Mouse (Mus musculus): Measurements from ENCODE around the gene Rbm24. TPM values are rescaled to one million over a fixed set of nuclear protein-coding genes. Genes with fewer than 3 reads are reported as not detected.

Gene Rbm24
- 0.13 and 0.63 TPM in 2 replicates for polyA plus RNA-seq (2016; fragmentation: Nextera tagmentation; extraction: Ambion mirVana)

GRCm38 (mm10) chr13:46418141-46418601, at the start of gene Rbm24:
TSS of gene Rbm24 (plus strand) at chr13:46418434.
- no peak within 1 kb of the TSS for H3K27ac ChIP-seq
- H3K4me2 ChIP-seq = peak within 1 kb of the TSS; percentile 73
- H3K4me3 ChIP-seq = peak within 1 kb of the TSS; percentile 52
- peaks cover 42% of the 10 kb centered on the region for H3K27me3 ChIP-seq (replicated peaks)
- no peaks in the 10 kb centered on the region for H3K4me1 ChIP-seq
- no peaks in the 10 kb centered on the region for H3K9me3 ChIP-seq (replicated peaks)
- H3K9ac ChIP-seq = no peak within 1 kb of the TSS
- ATAC-seq = no peak
- no peaks in the 10 kb centered on the region for H3K36me3 ChIP-seq
- WGBS (ENCODE audit: insufficient replicate concordance) = under 1% methylated on average over 39 of the region's 41 CpGs

- Histone ChIP-seq H3K27me3 (replicated peaks) (no peaks in the 10 kb centered on the region), H3K36me3 (no peaks in the 10 kb centered on the region), H3K4me3 (no peak overlapping the region), H3K4me2 (no peak overlapping the region), H3K27ac (no peak overlapping the region), H3K9me3 (replicated peaks) (no peaks in the 10 kb centered on the region), H3K4me1 (no peaks in the 10 kb centered on the region), H3K9ac (no peak overlapping the region)
- 31% methylated on average over 7 of the region's 7 CpGs for WGBS (ENCODE audit: insufficient replicate concordance)
- no peak for ATAC-seq
Observed at GRCm38 (mm10) chr13:46372884-46373283, 45.4 kb upstream of the Rbm24 start.

- WGBS (ENCODE audit: insufficient replicate concordance) = 83% methylated on average over 1 of the region's 1 CpGs
- H3K4me1 ChIP-seq = no peaks in the 10 kb centered on the region
- no peaks in the 10 kb centered on the region for H3K36me3 ChIP-seq
- ATAC-seq = no peak
- no peaks in the 10 kb centered on the region for H3K9me3 ChIP-seq (replicated peaks)
- H3K27ac ChIP-seq = no peak overlapping the region
- no peak overlapping the region for H3K9ac ChIP-seq
- no peaks in the 10 kb centered on the region for H3K27me3 ChIP-seq (replicated peaks)
- H3K4me3 ChIP-seq = no peak overlapping the region
- no peak overlapping the region for H3K4me2 ChIP-seq
Observed at GRCm38 (mm10) chr13:46375371-46375770, 42.9 kb upstream of the Rbm24 start.

- no peaks in the 10 kb centered on the region for H3K9me3 ChIP-seq (replicated peaks)
- WGBS (ENCODE audit: insufficient replicate concordance) = 75% methylated on average over 8 of the region's 8 CpGs
- H3K27ac ChIP-seq = no peak overlapping the region
- H3K4me2 ChIP-seq = no peak overlapping the region
- H3K4me1 ChIP-seq = no peaks in the 10 kb centered on the region
- no peak overlapping the region for H3K4me3 ChIP-seq
- no peaks in the 10 kb centered on the region for H3K36me3 ChIP-seq
- no peak for ATAC-seq
- no peaks in the 10 kb centered on the region for H3K27me3 ChIP-seq (replicated peaks)
- no peak overlapping the region for H3K9ac ChIP-seq
Observed at GRCm38 (mm10) chr13:46387396-46387795, 30.8 kb upstream of the Rbm24 start.

GRCm38 (mm10) chr13:46391654-46392053, 26.6 kb upstream of the Rbm24 start:
- Histone ChIP-seq H3K9me3 (replicated peaks) (no peaks in the 10 kb centered on the region), H3K9ac (no peak overlapping the region), H3K4me1 (no peaks in the 10 kb centered on the region), H3K36me3 (no peaks in the 10 kb centered on the region), H3K4me2 (no peak overlapping the region), H3K4me3 (no peak overlapping the region), H3K27me3 (replicated peaks) (no peaks in the 10 kb centered on the region), H3K27ac (no peak overlapping the region)
- WGBS (ENCODE audit: insufficient replicate concordance) = 65% methylated on average over 1 of the region's 1 CpGs
- ATAC-seq = no peak

GRCm38 (mm10) chr13:46392893-46393292, 25.3 kb upstream of the Rbm24 start:
- Histone ChIP-seq H3K27me3 (replicated peaks) (no peaks in the 10 kb centered on the region), H3K27ac (no peak overlapping the region), H3K4me1 (no peaks in the 10 kb centered on the region), H3K4me3 (no peak overlapping the region), H3K9ac (no peak overlapping the region), H3K36me3 (no peaks in the 10 kb centered on the region), H3K9me3 (replicated peaks) (no peaks in the 10 kb centered on the region), H3K4me2 (no peak overlapping the region)
- WGBS (ENCODE audit: insufficient replicate concordance) = 49% methylated on average over 4 of the region's 4 CpGs
- ATAC-seq = no peak

GRCm38 (mm10) chr13:46393936-46394335, 24.3 kb upstream of the Rbm24 start:
- no peak for ATAC-seq
- H3K27me3 ChIP-seq (replicated peaks) = no peaks in the 10 kb centered on the region
- no peak overlapping the region for H3K4me3 ChIP-seq
- H3K9me3 ChIP-seq (replicated peaks) = no peaks in the 10 kb centered on the region
- 57% methylated on average over 2 of the region's 2 CpGs for WGBS (ENCODE audit: insufficient replicate concordance)
- H3K36me3 ChIP-seq = no peaks in the 10 kb centered on the region
- H3K4me1 ChIP-seq = no peaks in the 10 kb centered on the region
- H3K27ac ChIP-seq = no peak overlapping the region
- no peak overlapping the region for H3K4me2 ChIP-seq
- H3K9ac ChIP-seq = no peak overlapping the region

- Histone ChIP-seq H3K9me3 (replicated peaks) (no peaks in the 10 kb centered on the region), H3K27ac (no peak overlapping the region), H3K4me3 (no peak overlapping the region), H3K4me2 (no peak overlapping the region), H3K36me3 (no peaks in the 10 kb centered on the region), H3K9ac (no peak overlapping the region), H3K4me1 (no peaks in the 10 kb centered on the region), H3K27me3 (replicated peaks) (no peaks in the 10 kb centered on the region)
- no peak for ATAC-seq
- WGBS (ENCODE audit: insufficient replicate concordance) = 50% methylated on average over 3 of the region's 3 CpGs
Observed at GRCm38 (mm10) chr13:46397235-46397634, 21.0 kb upstream of the Rbm24 start.

GRCm38 (mm10) chr13:46407151-46407550, 11.1 kb upstream of the Rbm24 start:
- Histone ChIP-seq H3K4me1 (no peaks in the 10 kb centered on the region), H3K9me3 (replicated peaks) (no peaks in the 10 kb centered on the region), H3K9ac (no peak overlapping the region), H3K27ac (no peak overlapping the region), H3K27me3 (replicated peaks) (no peaks in the 10 kb centered on the region), H3K4me2 (no peak overlapping the region), H3K4me3 (no peak overlapping the region), H3K36me3 (no peaks in the 10 kb centered on the region)
- no peak for ATAC-seq
- 71% methylated on average over 1 of the region's 1 CpGs for WGBS (ENCODE audit: insufficient replicate concordance)

GRCm38 (mm10) chr13:46412247-46412646, 6.0 kb upstream of the Rbm24 start:
- ATAC-seq = no peak
- Histone ChIP-seq H3K36me3 (no peaks in the 10 kb centered on the region), H3K9ac (no peak overlapping the region), H3K9me3 (replicated peaks) (no peaks in the 10 kb centered on the region), H3K27me3 (replicated peaks) (peaks cover 7% of the 10 kb centered on the region), H3K4me3 (no peak overlapping the region), H3K4me2 (no peak overlapping the region), H3K4me1 (no peaks in the 10 kb centered on the region), H3K27ac (no peak overlapping the region)

GRCm38 (mm10) chr13:46413588-46413987, 4.6 kb upstream of the Rbm24 start:
- ATAC-seq = no peak
- Histone ChIP-seq H3K4me3 (no peak overlapping the region), H3K4me1 (no peaks in the 10 kb centered on the region), H3K9ac (no peak overlapping the region), H3K36me3 (no peaks in the 10 kb centered on the region), H3K27ac (no peak overlapping the region), H3K27me3 (replicated peaks) (peaks cover 20% of the 10 kb centered on the region), H3K9me3 (replicated peaks) (no peaks in the 10 kb centered on the region), H3K4me2 (no peak overlapping the region)
- WGBS (ENCODE audit: insufficient replicate concordance) = 63% methylated on average over 10 of the region's 10 CpGs

GRCm38 (mm10) chr13:46414050-46414449, 4.2 kb upstream of the Rbm24 start:
- no peaks in the 10 kb centered on the region for H3K9me3 ChIP-seq (replicated peaks)
- no peaks in the 10 kb centered on the region for H3K4me1 ChIP-seq
- no peaks in the 10 kb centered on the region for H3K36me3 ChIP-seq
- no peak overlapping the region for H3K4me3 ChIP-seq
- no peak overlapping the region for H3K4me2 ChIP-seq
- no peak overlapping the region for H3K27ac ChIP-seq
- ATAC-seq = no peak
- no peak overlapping the region for H3K9ac ChIP-seq
- H3K27me3 ChIP-seq (replicated peaks) = peaks cover 25% of the 10 kb centered on the region
- 76% methylated on average over 8 of the region's 8 CpGs for WGBS (ENCODE audit: insufficient replicate concordance)

- H3K4me3 ChIP-seq = no peak overlapping the region
- no peaks in the 10 kb centered on the region for H3K4me1 ChIP-seq
- no peak overlapping the region for H3K27ac ChIP-seq
- H3K9me3 ChIP-seq (replicated peaks) = no peaks in the 10 kb centered on the region
- WGBS (ENCODE audit: insufficient replicate concordance) = 75% methylated on average over 8 of the region's 8 CpGs
- H3K9ac ChIP-seq = no peak overlapping the region
- no peak overlapping the region for H3K4me2 ChIP-seq
- no peak for ATAC-seq
- peaks cover 42% of the 10 kb centered on the region for H3K27me3 ChIP-seq (replicated peaks)
- no peaks in the 10 kb centered on the region for H3K36me3 ChIP-seq
Observed at GRCm38 (mm10) chr13:46416021-46416420, 2.2 kb upstream of the Rbm24 start.
